Mouse (Mus musculus) stomach, postnatal 0 days (tissue): ENCODE measurements around the gene Mlx.

Experiments used
- CTCF ChIP-seq: IDR thresholded peaks from 2 replicates; pipeline ENCODE4 v1.5.1; 2016; ENCODE audit warnings: antibody characterized with exemption, low read depth, mild to moderate bottlenecking, moderate library complexity
- EP300 ChIP-seq: optimal IDR thresholded peaks from 2 replicates; pipeline ENCODE3; 2016; ENCODE audit warnings: antibody characterized with exemption

DNA sequence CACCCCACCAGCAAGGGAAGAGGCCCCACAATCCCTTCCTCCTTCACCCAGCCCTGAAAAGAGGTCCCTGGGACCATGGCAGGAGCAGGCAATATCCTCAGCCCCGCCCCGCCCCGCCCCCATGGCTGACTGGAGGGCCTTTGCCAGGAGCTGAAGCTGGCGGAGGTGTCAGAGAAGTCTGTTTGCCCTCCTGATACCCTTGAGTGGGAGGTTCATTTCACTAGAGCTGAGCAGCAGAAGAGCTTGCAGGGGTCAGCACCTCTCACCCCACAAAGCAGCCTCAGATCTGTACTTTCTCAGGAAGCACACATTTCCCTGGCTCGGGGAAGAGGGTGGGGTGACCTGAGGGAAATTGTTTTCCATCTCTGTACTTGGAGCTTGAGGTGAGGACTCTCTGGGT, 28.4 kb upstream of the Mlx start:
- TF ChIP-seq CTCF (no peak), EP300 (no peak)
